Mouse (Mus musculus) thymus, postnatal 10 days (tissue): ENCODE results near the gene Plekhg5.
A peak's percentile ranks its signal among the peaks of the same experiment; 100 is the strongest.

Source experiments
- DNase-seq, 2 experiments: peaks; one replicate each; pipeline ENCODE4 v3.0.0; 2021; ENCODE audit warnings: low spot score in 2 of 2

Plekhg5 gene

DNA sequence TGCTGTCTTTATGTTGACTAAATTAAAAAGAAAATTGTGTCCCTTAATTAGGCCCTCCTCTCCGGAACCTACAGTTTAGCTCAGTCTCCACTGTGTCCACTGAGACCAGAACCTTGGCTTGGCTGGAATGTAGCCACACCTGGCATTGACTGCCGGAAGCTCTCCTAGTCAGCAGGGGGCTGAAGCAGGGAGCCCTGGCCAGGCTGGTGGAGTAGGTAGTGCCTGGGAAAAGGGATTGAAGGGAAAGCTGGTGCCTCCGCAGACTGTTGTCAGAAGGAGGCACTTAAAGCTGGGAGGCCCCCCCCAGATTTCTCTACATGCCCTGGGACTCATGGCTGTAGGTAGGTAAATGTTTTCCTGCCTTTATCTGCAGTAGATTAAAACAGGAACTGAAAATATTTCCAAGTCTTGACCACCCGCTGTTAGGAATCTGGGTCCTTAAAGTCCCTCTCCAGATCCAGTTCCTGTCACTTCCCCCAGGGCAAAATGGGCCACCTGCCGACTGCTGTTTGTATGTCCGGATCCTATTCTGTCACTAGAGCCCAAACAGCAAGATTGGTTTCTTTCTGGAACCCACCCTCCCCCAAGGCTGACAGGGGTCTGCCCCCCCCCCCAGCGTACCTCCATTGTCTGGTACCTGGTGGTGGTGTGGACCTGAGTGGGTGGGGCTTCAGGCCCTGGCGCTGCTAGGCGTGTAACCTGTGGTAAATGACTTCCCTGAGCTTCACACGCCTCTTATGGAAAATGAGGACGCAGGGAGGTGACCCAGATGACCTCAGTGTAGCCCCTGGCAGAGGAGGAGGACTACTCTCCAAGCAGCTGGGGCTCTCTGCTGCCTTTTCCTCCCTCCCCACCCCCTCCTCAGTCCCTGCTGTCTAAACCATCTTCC is 25.9 kb downstream of the Plekhg5 start:
- DNase-seq, result no peak

DNA sequence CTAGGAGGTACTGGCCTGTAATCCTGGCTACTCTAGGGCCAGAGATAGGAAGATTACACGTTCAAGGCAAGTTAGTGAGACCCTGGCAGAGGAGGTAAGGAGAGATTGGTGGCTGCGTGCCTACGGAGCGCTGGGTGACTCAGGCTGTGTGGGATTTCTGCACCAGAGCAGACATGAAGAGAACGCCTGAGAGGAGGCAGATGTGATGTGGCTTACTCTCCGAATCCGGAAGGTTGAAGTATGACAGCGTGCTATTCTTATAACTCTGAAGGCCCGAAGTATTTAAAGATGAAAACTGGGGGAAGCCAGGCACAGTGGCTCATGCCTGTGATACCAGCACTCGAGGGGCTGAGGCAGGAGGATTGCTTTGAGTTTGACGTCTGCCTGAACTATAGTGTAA is 28.2 kb downstream of the Plekhg5 start:
- DNase-seq, result no peak

DNA sequence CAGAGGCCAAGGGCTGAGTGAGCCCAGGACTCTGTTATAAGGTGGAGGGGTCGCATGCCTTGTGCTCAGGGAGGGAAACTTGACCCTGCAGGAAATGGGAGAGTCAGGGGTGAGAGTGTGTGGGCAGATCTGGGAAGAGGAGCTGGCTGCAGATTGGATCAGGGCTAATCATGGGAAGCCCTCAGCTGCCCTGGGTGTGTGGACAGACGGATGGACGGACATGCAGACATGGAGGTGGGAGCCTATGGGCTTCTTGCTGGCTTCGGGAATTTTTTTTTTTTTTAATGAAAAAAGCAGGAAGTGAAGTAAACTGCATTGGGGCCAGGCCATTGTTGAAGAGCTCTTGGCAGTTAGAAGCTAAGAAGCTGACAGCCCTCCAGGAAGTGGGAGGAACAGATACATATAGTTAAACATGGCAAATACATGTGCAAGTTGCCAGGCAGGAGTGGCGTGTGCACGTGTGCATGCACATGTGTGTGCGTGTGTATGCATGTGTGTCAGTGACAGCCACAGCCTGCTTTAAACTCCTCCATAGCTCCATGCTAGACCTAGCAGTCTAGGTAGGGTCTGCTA is 28.9 kb downstream of the Plekhg5 start:
- no peak for DNase-seq

DNA sequence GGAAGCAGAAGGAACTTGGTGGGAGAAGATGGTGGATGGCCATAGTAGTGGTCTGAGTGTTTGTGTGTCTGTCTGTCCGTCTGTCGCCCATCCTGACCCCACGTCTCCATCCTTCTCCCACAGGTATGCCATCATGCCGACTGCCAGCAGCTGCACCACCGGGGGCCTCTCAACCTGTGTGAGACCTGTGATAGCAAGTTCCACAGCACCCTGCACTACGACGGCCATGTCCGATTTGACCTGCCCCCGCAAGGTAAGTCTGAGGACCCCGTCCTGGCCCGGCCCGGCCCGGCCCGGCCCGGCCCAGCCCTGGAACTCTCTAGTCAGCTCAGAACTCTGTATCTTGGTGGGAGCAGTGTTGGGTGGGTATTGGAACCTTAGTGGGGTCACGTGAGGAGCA is 29.6 kb downstream of the Plekhg5 start:
- no peak for DNase-seq

DNA sequence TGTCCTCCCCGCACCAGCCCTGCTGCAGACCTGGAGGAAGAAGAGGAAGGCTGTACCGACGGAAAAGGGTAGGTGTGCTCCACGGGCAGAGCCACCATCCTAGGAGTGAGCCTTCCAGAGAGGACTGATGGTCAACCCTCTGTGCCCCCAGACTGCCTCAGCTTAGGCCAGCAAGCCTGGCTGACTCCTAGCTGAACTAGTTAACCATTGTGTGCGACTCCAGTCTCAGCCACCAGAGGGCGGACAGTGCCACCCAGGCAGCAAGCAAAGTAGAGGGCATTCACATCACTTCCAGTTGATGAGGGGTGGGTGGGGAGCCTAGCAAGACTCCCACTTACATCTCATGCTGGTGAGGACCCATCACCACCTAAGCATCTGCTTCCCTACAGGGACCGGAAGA is 30.7 kb downstream of the Plekhg5 start:
- DNase-seq, result peak; percentile 69 to 88

DNA sequence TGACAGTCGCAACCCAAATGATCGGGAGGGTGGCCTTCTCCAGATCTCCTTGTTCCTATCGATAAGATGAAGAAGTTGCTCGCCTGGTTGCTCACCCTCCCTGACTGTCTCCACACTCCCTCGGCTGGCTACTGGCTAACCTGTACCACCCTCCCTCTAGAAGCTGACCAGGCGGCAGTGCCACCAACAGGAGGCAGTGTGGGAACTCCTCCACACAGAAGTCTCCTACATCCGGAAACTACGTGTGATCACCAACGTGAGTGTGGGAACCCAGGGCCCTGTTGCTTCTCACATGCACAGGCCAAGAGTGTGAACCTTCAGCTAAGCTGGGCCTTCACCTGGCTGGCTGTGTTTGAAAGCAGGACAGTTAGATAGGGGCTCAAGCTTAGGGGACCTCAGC is 34.4 kb downstream of the Plekhg5 start:
- DNase-seq, result no peak

DNA sequence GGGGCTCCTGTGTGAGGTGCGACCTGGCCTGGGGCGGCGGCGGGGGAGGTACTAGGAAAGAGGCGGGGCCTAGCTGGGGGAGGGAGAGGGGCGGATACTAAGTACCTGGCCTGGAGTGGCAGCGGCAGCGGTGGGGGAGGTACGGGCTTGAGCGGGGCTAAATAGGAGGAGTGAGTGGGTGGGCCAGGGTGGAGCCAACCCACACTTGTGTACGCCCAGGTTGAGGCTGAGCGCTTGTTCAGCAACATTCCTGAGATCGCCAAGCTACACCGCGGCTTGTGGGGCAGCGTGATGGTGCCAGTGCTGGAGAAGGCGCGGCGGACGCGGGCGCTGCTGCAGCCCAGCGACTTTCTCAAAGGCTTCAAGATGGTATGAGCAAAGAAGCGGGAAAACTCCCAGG is 35.2 kb downstream of the Plekhg5 start:
- DNase-seq, result no peak

DNA sequence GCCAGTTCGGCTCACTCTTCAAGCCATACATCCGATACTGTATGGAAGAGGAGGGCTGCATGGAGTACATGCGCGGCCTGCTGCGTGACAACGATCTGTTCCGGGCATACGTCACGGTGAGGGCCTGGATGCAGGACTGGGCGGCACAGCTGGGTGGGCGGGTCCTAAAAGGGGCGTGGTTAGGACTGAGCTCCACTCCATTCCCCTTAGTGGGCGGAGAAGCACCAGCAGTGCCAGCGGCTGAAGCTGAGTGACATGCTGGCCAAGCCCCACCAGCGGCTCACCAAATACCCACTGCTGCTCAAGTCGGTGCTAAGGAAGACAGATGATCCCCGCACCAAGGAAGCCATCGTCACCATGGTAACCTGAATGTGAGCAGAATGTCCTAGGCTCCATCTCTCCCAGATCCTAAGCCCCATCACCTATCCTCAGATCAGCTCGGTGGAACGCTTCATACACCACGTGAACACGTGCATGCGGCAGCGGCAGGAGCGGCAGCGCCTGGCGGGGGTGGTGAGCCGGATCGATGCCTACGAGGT is 35.7 kb downstream of the Plekhg5 start:
- DNase-seq, result no peak

DNA sequence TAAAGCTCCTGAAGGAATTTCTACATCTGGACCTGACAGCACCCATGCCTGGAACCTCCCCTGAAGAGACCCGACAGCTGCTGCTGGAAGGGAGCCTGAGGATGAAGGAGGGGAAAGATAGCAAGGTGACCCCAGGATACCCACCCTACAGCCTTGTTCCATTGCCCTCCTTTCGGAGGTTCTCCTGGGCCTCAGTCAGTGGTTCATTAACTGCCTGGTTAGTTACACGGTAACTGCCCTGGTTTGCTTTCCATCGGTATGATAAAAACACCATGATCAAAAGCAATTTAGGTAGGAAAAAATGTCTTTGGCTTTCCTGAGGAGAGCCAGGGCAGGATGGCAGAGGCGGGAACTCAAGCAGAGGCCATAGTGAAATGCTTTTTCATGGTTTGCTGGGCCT is 36.4 kb downstream of the Plekhg5 start:
- no peak for DNase-seq

DNA sequence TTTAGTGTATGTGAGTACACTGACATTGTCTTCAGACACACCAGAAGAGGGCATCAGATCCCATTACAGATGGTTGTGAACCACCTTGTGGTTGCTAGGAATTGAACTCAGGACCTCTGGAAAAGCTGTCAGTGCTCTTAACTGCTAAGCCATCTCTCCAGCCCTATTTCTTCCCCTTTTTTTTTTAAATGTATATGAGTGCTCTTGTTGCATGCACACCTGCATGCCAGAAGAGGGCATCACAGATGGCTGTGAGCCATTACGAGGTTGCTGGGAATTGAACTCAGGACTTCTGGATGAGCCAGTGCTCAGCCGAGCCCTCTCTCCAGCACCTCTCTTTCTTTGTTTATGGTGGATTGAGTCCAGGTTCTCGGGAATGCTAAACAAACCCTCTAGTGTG is 37.2 kb downstream of the Plekhg5 start:
- no peak for DNase-seq

DNA sequence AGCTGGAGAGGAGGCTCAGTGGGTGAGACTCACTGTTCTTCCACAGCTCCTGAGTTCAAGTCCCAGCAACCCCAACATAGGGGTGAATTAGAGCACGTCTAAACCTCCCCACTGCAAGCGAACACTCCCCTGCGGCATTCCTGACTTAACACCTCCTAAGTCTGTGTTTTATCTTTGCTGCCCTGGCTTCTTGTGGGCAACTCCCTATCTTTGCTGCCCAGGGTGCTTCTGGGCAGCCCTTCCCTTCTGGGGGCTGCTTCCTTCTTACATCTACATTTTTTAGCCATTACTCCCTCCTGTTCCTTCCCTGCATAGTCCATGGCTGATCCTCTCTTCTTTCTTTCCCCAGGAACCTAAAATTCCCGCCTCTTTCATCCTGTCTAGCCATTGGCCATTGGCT is 38.4 kb downstream of the Plekhg5 start:
- no peak for DNase-seq

DNA sequence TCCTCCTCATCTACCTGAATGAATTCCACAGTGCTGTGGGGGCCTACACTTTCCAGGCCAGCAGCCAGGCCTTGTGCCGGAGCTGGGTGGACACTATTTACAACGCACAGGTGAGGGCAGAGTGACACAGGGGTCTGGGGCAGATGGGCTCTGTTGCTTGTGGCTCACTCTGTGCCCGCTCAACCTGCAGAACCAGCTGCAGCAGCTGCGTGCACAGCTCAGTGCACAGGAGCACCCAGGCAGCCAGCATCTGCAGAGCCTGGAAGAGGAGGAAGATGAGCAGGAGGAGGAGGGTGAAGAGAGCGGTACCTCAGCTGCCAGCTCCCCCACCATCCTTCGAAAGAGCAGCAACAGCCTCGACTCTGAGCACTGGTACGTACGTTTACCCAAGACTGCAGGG is 40.0 kb downstream of the Plekhg5 start:
- DNase-seq, result no peak

DNA sequence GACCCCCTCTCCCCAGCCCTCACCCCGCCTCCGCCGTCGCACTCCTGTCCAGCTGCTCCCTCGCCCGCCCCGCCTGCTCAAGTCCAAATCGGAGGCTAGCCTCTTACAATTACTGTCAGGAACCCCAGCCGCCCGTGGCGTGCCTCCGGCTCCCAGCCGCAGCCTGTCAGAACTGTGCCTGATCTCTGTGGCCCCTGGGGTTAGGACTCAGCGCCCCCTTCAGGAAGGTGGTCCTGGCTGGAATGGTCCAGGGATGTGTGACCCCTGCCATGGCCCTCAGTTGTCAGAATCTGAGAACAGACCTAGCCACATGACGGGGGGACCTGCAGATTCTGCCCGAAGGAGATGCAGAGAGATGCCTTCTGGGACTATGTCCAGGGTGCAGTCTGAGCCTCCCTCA is 41.8 kb downstream of the Plekhg5 start:
- no peak for DNase-seq

DNA sequence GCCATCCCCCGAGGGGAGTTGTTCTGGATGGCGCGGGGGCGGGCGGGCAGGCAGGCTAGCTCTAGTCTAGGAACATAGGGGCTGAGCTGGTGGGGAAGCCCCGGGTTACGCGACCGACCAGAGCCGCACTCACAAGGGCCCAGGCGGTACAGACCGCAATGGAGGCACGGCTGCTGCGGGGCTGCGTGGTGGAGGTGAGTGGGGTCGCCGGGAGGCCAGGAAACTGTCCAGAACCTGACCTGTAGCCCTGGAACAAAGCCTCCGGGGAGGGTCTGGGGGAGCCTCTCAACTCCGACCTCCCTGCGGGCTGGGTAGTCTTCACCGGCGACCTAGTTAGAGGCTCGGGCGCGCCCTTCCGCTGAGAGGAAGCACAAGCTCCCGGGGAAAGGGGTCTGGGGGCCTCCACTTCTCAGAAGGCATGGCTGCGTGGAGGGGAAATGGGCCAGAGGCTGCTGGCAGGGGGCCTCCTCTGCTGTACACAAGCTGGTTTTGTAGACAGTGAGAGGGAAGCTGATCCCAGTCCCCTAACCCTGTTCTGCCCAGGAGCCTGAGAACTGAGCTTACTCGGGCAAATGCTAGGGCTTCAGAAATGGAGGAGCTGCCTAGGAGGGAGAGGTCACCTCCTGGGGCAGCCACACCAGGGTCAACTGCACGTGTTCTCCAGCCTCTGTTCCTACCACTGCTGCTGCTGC is 43.8 kb downstream of the Plekhg5 start, which contains the start of gene Tnfrsf25:
TSS of gene Tnfrsf25 (plus strand) at position 14 of the 692 bp plus-strand sequence.
- DNase-seq, result peak; percentile 71 to 81

DNA sequence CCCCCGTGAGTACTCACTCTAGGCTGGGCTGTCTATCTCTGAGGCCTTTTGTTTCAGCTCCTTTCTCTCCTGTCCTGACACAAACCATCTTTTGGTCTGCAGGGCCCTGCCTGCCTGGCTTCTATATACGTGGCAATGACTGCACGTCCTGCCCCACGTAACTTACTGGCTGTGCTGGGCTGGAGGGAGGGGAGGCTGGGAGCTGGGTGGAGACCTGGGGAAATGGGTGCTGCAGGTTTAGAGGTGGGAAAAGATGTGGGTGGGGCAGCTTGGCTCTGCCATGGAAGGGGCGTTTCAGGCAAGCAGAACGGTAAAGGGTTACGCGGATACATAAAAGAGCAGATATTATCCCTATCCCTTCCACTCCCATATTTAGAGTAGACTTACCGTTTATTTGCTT is 45.2 kb downstream of the Plekhg5 start:
- DNase-seq, result no peak

DNA sequence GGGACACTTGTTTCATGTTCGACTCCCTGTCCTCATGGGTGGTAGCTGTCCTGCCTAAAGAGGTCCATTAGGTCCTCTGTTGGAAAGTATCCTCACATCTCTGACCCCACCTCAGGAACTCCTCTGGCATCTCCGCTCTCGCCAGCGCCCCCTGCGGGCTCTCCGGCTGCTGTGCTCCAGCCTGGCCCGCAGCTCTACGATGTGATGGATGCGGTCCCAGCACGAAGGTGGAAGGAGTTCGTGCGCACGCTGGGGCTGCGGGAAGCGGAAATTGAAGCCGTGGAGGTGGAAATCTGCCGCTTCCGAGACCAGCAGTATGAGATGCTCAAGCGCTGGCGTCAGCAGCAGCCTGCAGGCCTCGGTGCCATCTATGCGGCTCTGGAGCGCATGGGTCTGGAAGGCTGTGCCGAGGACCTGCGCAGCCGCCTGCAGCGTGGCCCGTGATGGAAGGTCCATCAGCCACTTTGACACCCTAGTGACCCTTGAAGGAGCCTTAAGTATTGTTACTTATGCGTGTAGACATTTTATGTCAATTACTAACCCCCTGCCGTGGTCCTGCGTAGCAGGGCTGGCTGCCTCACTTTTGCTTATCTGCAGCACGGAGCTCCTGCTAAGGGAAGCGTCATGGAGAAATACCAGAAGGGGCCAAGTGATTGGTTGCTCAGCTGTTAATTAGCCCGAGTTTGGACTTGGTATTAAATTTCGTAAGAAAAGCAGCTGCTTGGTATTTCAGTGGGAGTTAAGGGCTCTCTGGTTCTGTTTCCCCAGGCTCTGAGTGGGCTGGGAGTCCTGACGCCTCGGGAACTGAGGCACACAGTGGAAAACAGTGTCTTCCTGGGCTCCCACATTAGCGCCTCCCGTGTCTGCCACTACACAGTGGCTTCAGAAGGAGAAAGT is 47.3 kb downstream of the Plekhg5 start:
- peak in 1 of 2 experiments; percentile 65 for DNase-seq

DNA sequence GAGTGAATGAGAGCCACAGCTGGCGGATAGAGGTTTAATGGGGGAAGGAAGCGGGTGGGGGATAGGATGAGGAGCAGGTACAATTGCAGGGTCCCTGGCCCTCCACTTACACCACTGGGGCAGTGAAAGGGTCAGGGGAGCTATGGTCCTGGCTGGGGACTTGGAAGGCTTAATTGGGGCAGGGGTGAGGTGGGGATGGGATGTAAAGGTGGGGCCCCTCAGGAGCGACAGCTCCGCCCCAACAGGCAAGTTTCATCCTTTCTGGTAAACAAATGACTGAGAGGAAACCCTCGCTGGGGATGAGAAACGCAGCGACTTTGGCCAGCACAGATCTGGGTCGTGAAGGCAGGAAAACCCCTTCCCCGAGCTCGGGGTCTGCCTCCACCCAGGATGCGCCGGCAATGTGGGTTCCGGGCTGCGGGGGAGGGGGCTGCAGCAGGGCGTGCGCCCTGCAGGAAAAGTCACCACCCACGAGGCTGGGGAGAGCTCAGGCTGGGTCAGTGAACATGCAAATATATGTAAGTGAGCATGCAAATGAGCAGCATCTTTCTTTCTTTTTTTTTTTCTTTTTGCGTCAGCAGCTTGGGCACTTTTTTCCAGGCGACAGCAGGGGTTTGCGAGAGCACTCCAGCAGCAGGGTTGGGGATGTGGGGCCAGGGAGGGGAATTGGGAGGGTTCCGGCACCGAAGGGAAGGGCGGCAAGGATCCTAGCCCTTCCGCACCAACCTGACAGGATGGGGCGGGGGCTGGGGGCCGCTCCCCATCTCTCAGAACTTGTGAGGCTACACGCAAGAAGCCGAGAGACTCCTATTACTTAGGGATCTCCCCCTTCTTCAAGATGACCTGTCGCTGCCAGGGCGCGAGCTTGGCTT is 48.2 kb downstream of the Plekhg5 start:
- peak in 1 of 2 experiments; percentile 43 for DNase-seq

DNA sequence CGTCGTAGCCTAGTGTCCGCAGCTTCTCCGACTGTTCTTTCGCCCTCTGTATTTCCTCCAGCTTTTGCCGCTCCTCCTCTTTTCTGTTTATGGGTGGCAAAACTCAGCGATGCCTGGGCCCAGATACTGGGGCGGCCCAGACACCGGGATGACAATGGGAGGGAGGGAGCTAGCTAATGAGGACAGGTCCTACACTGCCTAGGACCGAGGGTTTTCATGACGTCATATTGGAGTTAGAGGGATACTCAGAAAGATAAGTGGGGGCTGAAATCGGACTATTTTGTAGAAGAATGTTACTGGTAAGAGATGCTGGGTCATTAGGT is 48.8 kb downstream of the Plekhg5 start:
- no peak for DNase-seq

DNA sequence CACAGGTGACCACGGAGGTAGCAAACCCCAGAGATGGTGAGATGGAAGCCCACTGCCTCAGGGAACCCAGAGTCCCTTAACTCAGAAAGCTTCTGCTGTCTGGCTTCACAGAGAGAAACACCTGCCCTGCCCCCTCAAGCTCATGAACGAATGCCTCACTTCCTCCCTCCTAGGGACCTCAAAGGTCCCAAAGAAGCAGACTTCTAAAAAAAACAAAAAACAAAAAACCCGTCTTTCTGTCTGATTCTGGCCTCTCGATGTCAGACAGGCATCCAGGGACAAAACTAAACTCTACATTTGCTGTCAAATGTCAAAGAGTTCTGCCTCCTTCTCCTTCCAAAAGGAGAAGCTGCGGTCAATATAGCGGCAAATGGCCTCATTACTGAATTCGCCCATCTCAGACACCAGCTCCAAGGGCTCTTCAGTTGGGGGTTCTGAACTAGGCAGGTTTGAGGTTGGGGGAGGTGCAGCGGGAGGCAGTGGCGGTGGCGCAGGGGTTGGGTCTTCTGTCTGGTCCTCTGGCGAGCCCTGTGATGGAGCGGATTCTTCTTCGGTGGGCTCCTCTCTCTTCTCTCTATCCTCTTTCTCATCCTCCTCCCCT is 52.2 kb downstream of the Plekhg5 start:
- no peak for DNase-seq
